Mouse (Mus musculus): Measurements from ENCODE around the gene Cemip2.
A peak's percentile ranks its signal among the peaks of the same experiment; 100 is the strongest.

The Cemip2 gene

GRCm38 (mm10) chr19:21778147-21778917, at the start of gene Cemip2:
Gene Cemip2, plus strand, starts transcription at chr19:21778342.
- DNase-seq (ENCODE audit: low read depth) = peak; percentile 91

GRCm38 (mm10) chr19:21728342-21728741, 49.8 kb upstream of the Cemip2 start:
- no peak for DNase-seq (ENCODE audit: low read depth)

GRCm38 (mm10) chr19:21731887-21732286, 46.3 kb upstream of the Cemip2 start:
- no peak for DNase-seq (ENCODE audit: low read depth)

- DNase-seq (ENCODE audit: low read depth) = no peak
These were observed 45.0 kb upstream of the Cemip2 start for GRCm38 (mm10) chr19:21733176-21733575.

- DNase-seq (ENCODE audit: low read depth) = no peak
These were observed 44.0 kb upstream of the Cemip2 start for GRCm38 (mm10) chr19:21734112-21734511.

- peak; percentile 79 for DNase-seq (ENCODE audit: low read depth)
These were observed 40.7 kb upstream of the Cemip2 start for GRCm38 (mm10) chr19:21737446-21737845.

- DNase-seq (ENCODE audit: low read depth) = no peak
These were observed 40.1 kb upstream of the Cemip2 start for GRCm38 (mm10) chr19:21737881-21738590.

- no peak for DNase-seq (ENCODE audit: low read depth)
These were observed 39.4 kb upstream of the Cemip2 start for GRCm38 (mm10) chr19:21738591-21739280.

GRCm38 (mm10) chr19:21742138-21742537, 36.0 kb upstream of the Cemip2 start:
- no peak for DNase-seq (ENCODE audit: low read depth)

- DNase-seq (ENCODE audit: low read depth) = no peak
These were observed 32.6 kb upstream of the Cemip2 start for GRCm38 (mm10) chr19:21745586-21745985.

GRCm38 (mm10) chr19:21747356-21747755, 30.8 kb upstream of the Cemip2 start:
- DNase-seq (ENCODE audit: low read depth) = peak; percentile 85

- no peak for DNase-seq (ENCODE audit: low read depth)
These were observed 28.0 kb upstream of the Cemip2 start for GRCm38 (mm10) chr19:21750154-21750553.

- DNase-seq (ENCODE audit: low read depth) = no peak
These were observed 16.5 kb upstream of the Cemip2 start for GRCm38 (mm10) chr19:21761676-21762075.

- DNase-seq (ENCODE audit: low read depth) = no peak
These were observed 14.1 kb upstream of the Cemip2 start for GRCm38 (mm10) chr19:21764013-21764412.

- DNase-seq (ENCODE audit: low read depth) = no peak
These were observed 13.4 kb upstream of the Cemip2 start for GRCm38 (mm10) chr19:21764738-21765137.

- no peak for DNase-seq (ENCODE audit: low read depth)
These were observed 10.6 kb upstream of the Cemip2 start for GRCm38 (mm10) chr19:21767500-21768045.

GRCm38 (mm10) chr19:21769796-21770195, 8.3 kb upstream of the Cemip2 start:
- no peak for DNase-seq (ENCODE audit: low read depth)

- peak; percentile 11 for DNase-seq (ENCODE audit: low read depth)
These were observed 6.6 kb upstream of the Cemip2 start for GRCm38 (mm10) chr19:21771586-21771985.

- no peak for DNase-seq (ENCODE audit: low read depth)
These were observed 4.5 kb upstream of the Cemip2 start for GRCm38 (mm10) chr19:21773621-21774020.

GRCm38 (mm10) chr19:21775629-21776028, 2.5 kb upstream of the Cemip2 start:
- no peak for DNase-seq (ENCODE audit: low read depth)

- DNase-seq (ENCODE audit: low read depth) = no peak
These were observed 1.5 kb upstream of the Cemip2 start for GRCm38 (mm10) chr19:21776671-21777070.

GRCm38 (mm10) chr19:21777171-21777731, 891 bp upstream of the Cemip2 start:
- peak; percentile 51 for DNase-seq (ENCODE audit: low read depth)

Data from naive thymus-derived CD4-positive, alpha-beta T cell, adult 2 months (primary cell).